Mouse (Mus musculus) adrenal gland, postnatal 10 days (tissue): Measurements from ENCODE around the gene Rgs1. TPM values are rescaled to one million over a fixed set of nuclear protein-coding genes. Genes with fewer than 3 reads are reported as not detected.
A peak's percentile ranks its signal among the peaks of the same experiment; 100 is the strongest.

Source experiments
- DNase-seq: peaks from one replicate; pipeline ENCODE4 v3.0.0; 2021; ENCODE audit warnings: mixed read lengths
- long read RNA-seq, 2 experiments: library from polyadenylated mRNA; stranded (forward); transcript quantifications; one replicate each; pipeline ENCODE4 v2.0.0; 2021
- total RNA-seq, 2 experiments: library from RNA; stranded (reverse); gene quantifications; 2 replicates each; pipeline ENCODE4 v1.2.3; 2021

Rgs1 gene
- total RNA-seq = 1 to 10 TPM; 1.2 to 1.5 TPM
- long read RNA-seq, experiment 1, partial matches to known transcripts = 0 of 1 reads
- long read RNA-seq, experiment 1, other reads (novel, unspliced or antisense) = 0 of 1 reads
- long read RNA-seq, experiment 2, partial matches to known transcripts = 0 of 1 reads
- long read RNA-seq, experiment 2, other reads (novel, unspliced or antisense) = 0 of 1 reads

- no peak for DNase-seq
Observed at GRCm38 (mm10) chr1:144248923-144249322, at the start of gene Rgs1. Gene Rgs1 (minus strand): TSS chr1:144249242.

GRCm38 (mm10) chr1:144283020-144284014 is 34.3 kb upstream of the Rgs1 start:
- no peak for DNase-seq

GRCm38 (mm10) chr1:144280056-144280455 is 31.0 kb upstream of the Rgs1 start:
- no peak for DNase-seq

GRCm38 (mm10) chr1:144272991-144273390 is 23.9 kb upstream of the Rgs1 start:
- DNase-seq = no peak

GRCm38 (mm10) chr1:144269112-144269511 is 20.1 kb upstream of the Rgs1 start:
- DNase-seq = no peak

GRCm38 (mm10) chr1:144267471-144268470 is 18.7 kb upstream of the Rgs1 start:
- no peak for DNase-seq

- DNase-seq = no peak
Observed at GRCm38 (mm10) chr1:144264000-144264399, 15.0 kb upstream of the Rgs1 start.

- no peak for DNase-seq
Observed at GRCm38 (mm10) chr1:144262008-144262407, 13.0 kb upstream of the Rgs1 start.

- DNase-seq = no peak
Observed at GRCm38 (mm10) chr1:144258779-144259178, 9.7 kb upstream of the Rgs1 start.

- DNase-seq = no peak
Observed at GRCm38 (mm10) chr1:144256556-144257331, 7.7 kb upstream of the Rgs1 start.

GRCm38 (mm10) chr1:144248206-144248605 is 836 bp downstream of the Rgs1 start:
- no peak for DNase-seq

- no peak for DNase-seq
Observed at GRCm38 (mm10) chr1:144247382-144247781, 1.7 kb downstream of the Rgs1 start.

- peak; percentile 33 for DNase-seq
Observed at GRCm38 (mm10) chr1:144243511-144243910, 5.5 kb downstream of the Rgs1 start.

GRCm38 (mm10) chr1:144239195-144239594 is 9.8 kb downstream of the Rgs1 start:
- no peak for DNase-seq

- no peak for DNase-seq
Observed at GRCm38 (mm10) chr1:144215230-144215629, 33.8 kb downstream of the Rgs1 start.

- no peak for DNase-seq
Observed at GRCm38 (mm10) chr1:144210912-144211311, 38.1 kb downstream of the Rgs1 start.

GRCm38 (mm10) chr1:144206281-144207061 is 42.6 kb downstream of the Rgs1 start:
- no peak for DNase-seq

- no peak for DNase-seq
Observed at GRCm38 (mm10) chr1:144204766-144205165, 44.3 kb downstream of the Rgs1 start.

- no peak for DNase-seq
Observed at GRCm38 (mm10) chr1:144202939-144203338, 46.1 kb downstream of the Rgs1 start.

GRCm38 (mm10) chr1:144200496-144200895 is 48.5 kb downstream of the Rgs1 start:
- DNase-seq = no peak

- DNase-seq = no peak
Observed at GRCm38 (mm10) chr1:144199538-144199937, 49.5 kb downstream of the Rgs1 start.
